Mouse (Mus musculus): ENCODE data around the gene Psmc5. TPM values are rescaled to one million over a fixed set of nuclear protein-coding genes. Genes with fewer than 3 reads are reported as not detected.

Psmc5 gene
- polyA plus RNA-seq, 1 experiment, result 54.4 TPM

GRCm38 (mm10) chr11:106265570-106265969 is 9.6 kb downstream of the Psmc5 start:
- no peak for TF ChIP-seq GATA1 (IDR thresholded peaks at IDR 0.05; ENCODE audit: low read length)

DNA sequence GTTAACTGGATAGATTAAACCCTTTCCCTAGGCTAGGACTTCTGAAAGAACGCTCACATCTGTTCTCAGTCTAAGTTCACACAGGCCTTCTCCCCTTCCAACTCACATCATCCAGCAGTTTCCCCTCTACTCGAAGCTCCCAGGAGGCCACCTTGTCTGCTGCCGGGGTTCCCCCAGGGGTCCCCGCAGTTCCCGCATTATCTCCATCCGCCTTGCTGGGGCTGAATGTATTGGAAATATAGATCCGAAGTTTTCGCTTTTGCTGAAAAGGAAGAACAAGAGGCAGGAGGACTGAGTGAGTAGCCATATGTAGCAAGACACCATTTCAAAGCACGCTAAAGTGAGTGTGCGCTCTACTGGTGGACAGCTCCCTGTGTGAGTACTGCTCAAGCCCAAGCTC is 10.5 kb downstream of the Psmc5 start:
- TF ChIP-seq GATA1 (IDR thresholded peaks at IDR 0.05; ENCODE audit: low read length), result no peak

DNA sequence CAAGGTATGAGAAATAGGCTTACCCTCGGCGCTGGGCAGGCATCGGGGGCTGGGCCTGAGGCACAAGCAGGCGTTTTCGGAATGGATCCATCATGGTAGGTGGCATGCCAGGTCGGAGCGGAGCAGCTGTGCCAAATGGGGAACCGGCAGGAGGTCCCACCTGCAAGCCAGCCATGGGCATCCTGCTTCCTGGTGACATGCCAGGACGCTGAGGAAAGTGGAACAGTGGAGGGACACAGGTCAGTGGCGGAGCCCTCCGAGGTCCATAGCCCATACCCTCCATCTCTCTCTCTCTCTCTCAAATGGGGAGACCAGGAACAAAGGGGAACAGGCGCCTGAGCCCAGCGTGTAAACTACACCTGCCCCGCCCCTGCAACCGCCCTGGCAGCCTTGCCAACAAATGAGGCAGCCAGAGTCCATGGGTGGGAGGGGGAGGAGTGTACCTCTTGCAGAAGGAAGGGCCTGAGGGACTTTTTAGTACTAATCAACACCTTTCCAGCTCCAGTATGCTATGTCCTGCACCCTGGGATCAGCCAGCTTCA is 11.4 kb downstream of the Psmc5 start:
- no peak for TF ChIP-seq GATA1 (IDR thresholded peaks at IDR 0.05; ENCODE audit: low read length)

DNA sequence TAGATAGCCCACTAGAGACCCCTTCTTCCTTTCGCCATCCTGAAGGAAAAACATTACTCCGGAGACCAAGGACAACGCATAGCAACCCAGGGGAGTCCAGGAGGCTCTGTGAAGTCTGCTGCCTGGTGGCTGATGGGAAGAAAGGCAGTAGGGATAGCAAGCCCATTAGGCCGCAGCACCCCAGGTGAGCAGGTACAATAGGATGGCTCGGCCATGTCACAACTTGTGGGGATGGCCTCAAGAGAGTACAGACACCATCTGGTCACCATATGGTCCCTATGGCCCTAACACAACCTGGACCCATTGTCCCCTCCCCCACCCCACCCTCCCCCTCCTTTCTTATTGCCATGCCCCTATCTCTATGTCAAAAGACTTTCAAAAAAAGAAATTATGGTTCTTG is 11.9 kb downstream of the Psmc5 start:
- TF ChIP-seq GATA1 (IDR thresholded peaks at IDR 0.05; ENCODE audit: low read length), result no peak

DNA sequence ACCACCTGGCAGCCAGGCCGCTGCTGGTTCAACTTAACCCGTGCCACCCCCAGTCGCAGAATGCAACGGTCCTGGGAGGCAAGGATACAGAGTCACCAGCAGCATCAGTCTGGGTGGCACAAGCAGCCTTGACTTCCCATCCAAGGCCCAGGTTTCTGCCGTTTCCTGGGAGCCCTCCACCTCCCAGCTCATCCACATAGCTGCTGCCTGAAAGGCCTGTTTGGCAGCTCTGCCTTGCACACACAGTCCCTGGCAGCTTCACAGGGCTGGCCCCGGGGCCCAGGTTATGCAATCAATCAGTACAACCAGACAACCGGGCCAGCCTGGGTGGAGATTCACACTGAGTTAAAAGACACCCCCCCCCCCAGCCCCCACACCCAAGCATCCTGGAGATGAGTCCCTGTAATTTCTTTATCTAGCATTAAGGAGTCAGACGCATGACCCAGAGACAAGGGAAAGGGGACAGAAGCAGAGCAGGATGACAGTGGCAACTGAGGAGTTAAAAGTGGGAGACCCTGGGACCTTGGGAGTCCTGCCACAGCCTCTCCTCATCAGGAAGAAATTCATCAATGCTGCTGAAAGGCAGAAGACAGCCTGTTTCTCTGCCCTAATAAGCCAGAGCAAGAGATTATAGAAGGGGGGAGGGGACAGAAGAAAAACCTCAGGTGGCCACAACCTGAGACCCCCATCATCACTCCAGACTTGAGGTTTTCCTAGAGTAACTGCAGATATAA is 12.5 kb downstream of the Psmc5 start:
- TF ChIP-seq GATA1 (IDR thresholded peaks at IDR 0.05; ENCODE audit: low read length), result no peak

GRCm38 (mm10) chr11:106269060-106269431 is 13.1 kb downstream of the Psmc5 start:
- TF ChIP-seq GATA1 (IDR thresholded peaks at IDR 0.05; ENCODE audit: low read length), result no peak

DNA sequence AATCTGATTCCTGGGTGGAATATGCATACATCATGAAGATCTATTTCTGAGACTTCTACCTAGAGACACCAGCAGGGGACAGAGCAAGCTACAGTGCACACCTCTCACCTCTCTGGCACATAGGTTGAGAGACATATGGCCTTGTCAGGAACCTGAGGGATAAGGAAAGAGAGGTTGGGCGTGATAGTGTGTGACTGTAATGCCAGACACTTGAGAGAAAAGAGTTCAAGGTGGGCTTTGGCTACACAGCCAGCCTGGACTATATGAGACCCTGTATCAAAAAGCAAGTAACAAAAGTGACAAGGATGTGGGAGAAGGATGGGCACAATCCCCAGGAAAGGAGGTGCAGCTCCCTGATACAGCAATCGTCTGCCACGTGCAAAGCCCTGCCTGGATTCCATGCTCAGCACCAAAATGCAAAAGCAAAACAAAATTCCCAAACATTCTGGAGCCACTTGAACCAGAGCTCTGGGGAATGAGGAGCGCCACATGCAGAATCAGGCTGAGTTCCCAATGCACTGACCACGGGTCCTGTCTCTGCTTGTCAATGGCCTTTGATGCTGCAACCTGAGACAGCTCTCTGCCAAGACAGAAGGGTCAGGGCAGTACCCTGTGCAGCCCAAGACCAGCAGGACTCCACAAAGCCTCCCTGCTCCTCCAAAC is 15.3 kb downstream of the Psmc5 start:
- TF ChIP-seq GATA1 (IDR thresholded peaks at IDR 0.05; ENCODE audit: low read length), result no peak

GRCm38 (mm10) chr11:106271794-106272643 is 16.1 kb downstream of the Psmc5 start:
- no peak for TF ChIP-seq GATA1 (IDR thresholded peaks at IDR 0.05; ENCODE audit: low read length)

DNA sequence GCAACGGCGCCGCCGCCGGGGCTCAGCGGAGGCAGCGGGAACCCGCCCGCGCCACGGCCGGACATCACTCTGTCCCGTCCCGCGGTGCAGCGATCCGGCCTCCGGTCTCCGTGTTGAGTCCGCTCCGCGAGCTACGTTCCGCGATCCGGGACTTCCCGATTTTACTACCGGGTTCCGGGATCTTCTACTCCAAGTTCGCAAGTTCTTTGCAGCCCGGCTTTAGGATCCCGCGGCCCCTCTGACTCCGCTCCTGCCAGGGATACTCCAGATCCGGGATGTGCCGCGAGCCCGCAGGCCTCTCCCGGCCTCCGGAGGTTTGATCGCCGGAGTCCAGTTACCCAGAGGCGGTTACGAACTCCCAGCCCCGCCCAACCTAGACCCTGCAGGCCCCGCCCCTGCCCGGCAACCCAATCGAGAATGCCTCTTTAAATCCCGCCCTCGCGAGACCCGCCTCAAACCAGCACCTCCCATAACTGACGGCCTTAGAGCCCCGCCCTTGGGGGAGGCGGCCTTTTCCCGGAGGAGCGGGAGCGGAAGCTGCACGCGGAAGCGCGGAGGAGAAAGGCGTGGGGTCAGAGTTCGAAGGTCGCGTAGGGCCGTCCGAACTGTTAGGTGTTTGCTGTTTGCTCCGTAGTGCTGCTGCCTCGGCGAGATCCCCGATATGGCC is 16.8 kb downstream of the Psmc5 start, which contains the start of gene Smarcd2:
Gene Smarcd2 (minus strand): TSS at position 329 of the 667 bp plus-strand sequence.
- no peak for TF ChIP-seq GATA1 (IDR thresholded peaks at IDR 0.05; ENCODE audit: low read length)

DNA sequence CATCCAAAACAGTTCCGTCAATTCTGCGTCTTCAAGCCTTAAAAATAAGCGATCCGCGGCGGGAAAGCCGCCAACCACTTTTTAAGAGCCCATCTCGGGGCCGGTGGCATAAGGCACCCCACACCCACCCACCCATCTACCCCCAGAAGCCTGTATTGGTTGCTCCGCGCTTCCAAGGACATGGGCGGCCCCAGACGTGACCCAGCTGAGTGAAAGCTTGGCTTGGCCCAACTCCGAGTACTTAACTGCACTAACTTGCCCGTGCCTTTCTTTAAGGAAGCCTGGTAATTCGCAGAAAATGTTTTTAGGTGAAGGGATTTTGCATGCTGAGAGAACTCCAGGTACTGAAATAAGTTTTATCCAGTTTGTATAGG is 17.3 kb downstream of the Psmc5 start:
- TF ChIP-seq GATA1 (IDR thresholded peaks at IDR 0.05; ENCODE audit: low read length), result no peak

DNA sequence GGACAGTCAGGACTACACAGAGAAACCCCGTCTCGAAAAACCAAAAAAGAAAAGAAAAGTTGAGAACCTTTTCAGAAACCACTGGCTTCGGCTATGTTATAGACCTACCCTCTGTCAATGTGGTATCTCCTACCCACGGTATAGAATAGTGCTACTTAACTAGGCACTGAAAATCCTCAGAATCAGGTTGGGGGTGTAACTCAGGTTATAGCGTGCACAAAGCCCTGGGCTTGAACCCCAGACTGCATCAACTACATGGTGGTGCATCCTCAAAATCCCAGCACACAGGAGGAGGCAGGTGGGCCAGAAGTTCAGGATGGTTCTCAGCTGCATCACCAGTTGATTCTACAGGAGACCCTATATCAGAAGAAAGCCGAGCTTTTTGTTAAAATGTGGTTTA is 17.9 kb downstream of the Psmc5 start:
- TF ChIP-seq GATA1 (IDR thresholded peaks at IDR 0.05; ENCODE audit: low read length), result no peak

GRCm38 (mm10) chr11:106274374-106274773 is 18.4 kb downstream of the Psmc5 start:
- TF ChIP-seq GATA1 (IDR thresholded peaks at IDR 0.05; ENCODE audit: low read length), result no peak

DNA sequence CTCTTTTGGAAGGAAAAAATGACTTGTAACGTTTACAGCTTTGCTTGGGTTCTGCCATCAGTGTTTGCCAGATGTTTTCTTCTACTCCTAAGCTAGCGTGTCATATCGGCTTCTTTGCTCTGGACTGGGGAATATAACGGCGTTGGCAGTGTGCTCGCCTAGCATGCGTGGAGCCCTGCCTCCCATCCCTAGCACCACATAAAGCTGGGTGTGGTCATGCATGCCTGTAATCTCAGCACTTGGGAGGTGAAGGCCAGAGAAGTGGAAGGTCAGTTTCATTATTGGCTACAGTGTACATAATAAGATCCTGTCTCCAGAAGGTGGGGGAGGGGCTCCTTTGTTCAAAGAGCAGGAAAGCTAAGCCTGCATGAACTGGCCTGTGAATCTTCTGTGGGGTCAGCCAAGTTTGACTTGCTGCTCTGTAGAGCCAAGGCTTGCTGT is 19.0 kb downstream of the Psmc5 start:
- no peak for TF ChIP-seq GATA1 (IDR thresholded peaks at IDR 0.05; ENCODE audit: low read length)

DNA sequence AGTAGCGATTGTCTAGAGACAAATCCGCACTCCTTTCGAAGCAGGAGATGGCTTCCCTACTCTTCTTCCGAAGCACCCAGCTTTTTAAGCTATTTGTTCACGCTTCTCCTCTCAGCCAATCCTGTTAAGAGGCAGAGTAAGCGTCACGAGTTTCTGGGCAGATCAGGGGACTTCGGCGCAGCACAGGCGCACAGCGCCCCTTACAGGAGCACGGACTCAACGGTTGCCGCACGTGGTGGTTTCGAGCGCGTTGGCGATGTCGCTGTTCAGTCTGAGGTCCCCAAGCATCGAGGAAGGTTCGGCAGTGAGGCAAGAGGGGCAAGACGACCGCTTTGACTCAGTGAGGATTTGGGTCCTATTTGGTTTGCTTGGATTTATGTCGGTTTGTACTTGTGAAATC is 20.5 kb downstream of the Psmc5 start, which contains the start of gene Tcam1:
Gene Tcam1 (plus strand): TSS at position 219 of the 400 bp plus-strand sequence.
- no peak for TF ChIP-seq GATA1 (IDR thresholded peaks at IDR 0.05; ENCODE audit: low read length)

GRCm38 (mm10) chr11:106282452-106282851 is 26.5 kb downstream of the Psmc5 start:
- no peak for TF ChIP-seq GATA1 (IDR thresholded peaks at IDR 0.05; ENCODE audit: low read length)
